Mouse (Mus musculus): ENCODE data around the gene Rbfox1. TPM values are rescaled to one million over a fixed set of nuclear protein-coding genes. Genes with fewer than 3 reads are reported as not detected.

Gene Rbfox1
- polyA plus RNA-seq, 1 experiment: 98.9 TPM

DNA sequence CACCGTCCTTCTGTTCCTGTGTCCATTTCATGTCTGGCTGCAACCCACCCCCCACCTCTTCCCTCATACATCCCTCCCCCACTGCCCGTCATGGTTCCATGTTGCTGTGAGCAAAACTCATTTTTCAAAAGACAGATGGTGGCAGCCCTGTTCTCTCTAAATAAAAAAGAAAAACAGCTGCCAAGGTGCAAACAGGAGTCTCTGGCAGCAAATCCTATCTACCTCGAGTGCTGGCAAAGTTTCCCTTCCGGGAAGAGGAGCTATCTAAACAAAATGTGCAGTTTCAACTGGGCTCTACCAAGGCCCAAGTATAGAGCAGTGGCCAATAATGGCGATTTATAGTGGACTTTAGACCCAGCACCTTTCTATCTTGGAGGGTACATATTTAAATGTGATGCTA, 899.0 kb downstream of the Rbfox1 start:
- TF ChIP-seq POLR2A (IDR thresholded peaks at IDR 0.05; ENCODE audit: borderline replicate concordance, extremely low read depth, insufficient read depth, insufficient read length, poor library complexity, severe bottlenecking) (no peak), CTCF (IDR thresholded peaks at IDR 0.05; ENCODE audit: borderline replicate concordance, extremely low read depth, insufficient read depth, insufficient read length) (no peak)

DNA sequence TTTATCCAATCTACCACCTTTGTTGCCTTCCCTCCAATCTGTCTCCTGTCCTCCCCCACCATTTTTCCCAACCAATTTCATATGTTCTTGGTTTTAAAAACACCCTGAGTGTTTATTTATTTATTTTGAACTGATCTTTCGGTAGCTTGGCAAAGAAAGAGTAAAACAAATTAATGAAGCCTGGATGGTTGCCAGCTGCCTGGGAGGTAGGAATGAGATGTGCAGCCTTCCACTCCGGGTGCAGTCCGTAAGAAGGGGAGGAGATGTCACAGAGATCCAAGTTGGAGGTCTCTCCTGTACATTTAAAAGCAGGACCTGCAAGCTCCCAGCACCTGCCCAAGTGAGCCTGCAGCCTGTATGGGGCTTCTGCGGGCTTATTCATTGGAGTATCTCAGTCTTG, 899.9 kb downstream of the Rbfox1 start:
- TF ChIP-seq POLR2A (IDR thresholded peaks at IDR 0.05; ENCODE audit: borderline replicate concordance, extremely low read depth, insufficient read depth, insufficient read length, poor library complexity, severe bottlenecking): no peak
- TF ChIP-seq CTCF (IDR thresholded peaks at IDR 0.05; ENCODE audit: borderline replicate concordance, extremely low read depth, insufficient read depth, insufficient read length): no peak
- peak; percentile 32 for DNase-seq (ENCODE audit: low read depth)

More for the DNA sequence above, 899.0 kb downstream of the Rbfox1 start:
- peak; percentile 50 for DNase-seq (ENCODE audit: low read depth)

DNA sequence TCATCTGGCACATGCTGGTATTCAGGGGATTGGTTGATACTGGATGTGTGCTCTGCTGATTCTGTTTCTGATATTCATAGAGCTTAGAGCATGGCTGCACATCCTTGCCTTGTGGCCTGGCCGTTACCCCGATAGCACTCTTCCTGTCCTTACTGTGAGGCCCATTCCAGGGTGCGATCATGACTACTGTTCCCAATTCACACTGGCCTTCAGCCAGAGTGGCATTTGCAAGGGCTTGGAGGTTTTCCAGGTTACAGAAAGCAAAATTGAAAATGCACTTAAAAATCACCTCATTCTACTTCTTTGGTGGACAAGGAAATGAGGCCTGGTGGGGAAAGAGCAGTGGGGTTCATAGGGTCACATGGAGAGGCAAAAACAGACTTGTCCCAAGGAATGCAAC, 906.1 kb downstream of the Rbfox1 start:
- no peak for TF ChIP-seq POLR2A (IDR thresholded peaks at IDR 0.05; ENCODE audit: borderline replicate concordance, extremely low read depth, insufficient read depth, insufficient read length, poor library complexity, severe bottlenecking)
- no peak for DNase-seq (ENCODE audit: low read depth)

DNA sequence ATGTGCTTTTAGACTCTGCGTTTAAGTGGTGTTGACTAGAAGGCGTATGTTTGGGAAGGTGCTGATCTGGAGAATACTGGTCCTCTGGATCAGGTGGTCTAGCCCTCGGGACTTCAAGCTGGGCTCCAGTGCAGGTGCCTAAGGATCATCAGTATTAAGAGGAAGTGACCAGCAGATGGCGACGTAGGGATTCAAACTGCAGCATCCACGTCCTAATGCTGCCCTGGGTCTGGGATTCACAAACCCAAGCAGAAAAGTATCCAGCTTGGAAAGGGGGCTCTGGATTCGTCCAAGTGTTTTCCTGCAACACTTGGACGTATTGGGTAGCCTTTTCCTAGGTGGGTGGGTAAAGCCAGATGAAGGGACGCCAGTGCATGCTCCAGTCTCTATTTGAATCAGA, 906.5 kb downstream of the Rbfox1 start:
- no peak for TF ChIP-seq POLR2A (IDR thresholded peaks at IDR 0.05; ENCODE audit: borderline replicate concordance, extremely low read depth, insufficient read depth, insufficient read length, poor library complexity, severe bottlenecking)
- peak; percentile 77 for TF ChIP-seq CTCF (IDR thresholded peaks at IDR 0.05; ENCODE audit: borderline replicate concordance, extremely low read depth, insufficient read depth, insufficient read length)
- peak; percentile 91 for DNase-seq (ENCODE audit: low read depth)

DNA sequence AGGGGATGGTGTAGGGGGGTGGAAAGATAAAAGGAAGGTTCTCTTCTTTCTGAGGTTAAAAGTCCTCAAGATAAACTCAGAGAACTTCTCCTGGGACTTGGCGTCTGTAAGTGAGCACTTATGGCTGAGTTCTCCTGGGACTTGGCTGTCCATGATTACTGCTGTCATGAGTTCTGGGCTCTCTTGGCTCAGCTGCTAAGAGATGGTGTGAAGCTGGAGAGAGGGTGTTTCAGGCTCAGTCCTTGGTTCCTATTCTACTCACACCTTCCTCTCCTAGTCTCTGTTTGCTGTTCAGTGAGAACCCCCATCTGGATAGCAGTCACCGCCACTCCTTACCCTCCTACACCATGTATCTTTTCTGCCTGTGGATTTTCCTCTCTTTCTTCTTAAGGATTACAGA, 921.1 kb downstream of the Rbfox1 start:
- DNase-seq (ENCODE audit: low read depth): no peak
- TF ChIP-seq CTCF (IDR thresholded peaks at IDR 0.05; ENCODE audit: borderline replicate concordance, extremely low read depth, insufficient read depth, insufficient read length): no peak
- TF ChIP-seq POLR2A (IDR thresholded peaks at IDR 0.05; ENCODE audit: borderline replicate concordance, extremely low read depth, insufficient read depth, insufficient read length, poor library complexity, severe bottlenecking): no peak

- peak; percentile 48 for DNase-seq (ENCODE audit: low read depth)
- TF ChIP-seq POLR2A (IDR thresholded peaks at IDR 0.05; ENCODE audit: borderline replicate concordance, extremely low read depth, insufficient read depth, insufficient read length, poor library complexity, severe bottlenecking) (no peak), CTCF (IDR thresholded peaks at IDR 0.05; ENCODE audit: borderline replicate concordance, extremely low read depth, insufficient read depth, insufficient read length) (no peak)
Measured at GRCm38 (mm10) chr16:6807835-6808234, 922.7 kb downstream of the Rbfox1 start.

DNA sequence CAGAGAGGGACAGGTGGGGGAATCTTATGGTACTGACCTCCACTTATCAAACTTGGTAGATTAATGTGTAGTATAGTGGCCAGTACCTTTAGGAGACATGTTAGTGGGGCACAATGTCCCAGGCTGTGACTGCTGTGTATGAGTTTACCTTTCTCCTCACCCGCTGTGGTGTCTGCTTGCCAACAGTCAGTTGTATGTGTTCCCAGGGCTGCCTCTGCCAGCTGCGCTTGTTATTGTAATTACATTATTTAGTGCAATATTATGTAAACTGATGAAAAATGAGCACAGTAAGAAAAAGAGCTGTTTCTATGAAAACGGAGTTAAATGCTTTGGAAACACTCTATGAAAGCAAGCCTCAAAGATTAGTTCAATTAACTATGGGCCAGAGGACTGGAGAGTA, 928.7 kb downstream of the Rbfox1 start:
- no peak for TF ChIP-seq POLR2A (IDR thresholded peaks at IDR 0.05; ENCODE audit: borderline replicate concordance, extremely low read depth, insufficient read depth, insufficient read length, poor library complexity, severe bottlenecking)
- no peak for TF ChIP-seq CTCF (IDR thresholded peaks at IDR 0.05; ENCODE audit: borderline replicate concordance, extremely low read depth, insufficient read depth, insufficient read length)
- peak; percentile 37 for DNase-seq (ENCODE audit: low read depth)

- TF ChIP-seq CTCF (IDR thresholded peaks at IDR 0.05; ENCODE audit: borderline replicate concordance, extremely low read depth, insufficient read depth, insufficient read length) (no peak), POLR2A (IDR thresholded peaks at IDR 0.05; ENCODE audit: borderline replicate concordance, extremely low read depth, insufficient read depth, insufficient read length, poor library complexity, severe bottlenecking) (no peak)
- no peak for DNase-seq (ENCODE audit: low read depth)
Measured at GRCm38 (mm10) chr16:6821741-6822140, 936.6 kb downstream of the Rbfox1 start.

- no peak for DNase-seq (ENCODE audit: low read depth)
- TF ChIP-seq POLR2A (IDR thresholded peaks at IDR 0.05; ENCODE audit: borderline replicate concordance, extremely low read depth, insufficient read depth, insufficient read length, poor library complexity, severe bottlenecking) (no peak), CTCF (IDR thresholded peaks at IDR 0.05; ENCODE audit: borderline replicate concordance, extremely low read depth, insufficient read depth, insufficient read length) (no peak)
Measured at GRCm38 (mm10) chr16:6829892-6830524, 944.9 kb downstream of the Rbfox1 start.

- DNase-seq (ENCODE audit: low read depth): no peak
- TF ChIP-seq CTCF (IDR thresholded peaks at IDR 0.05; ENCODE audit: borderline replicate concordance, extremely low read depth, insufficient read depth, insufficient read length) (no peak), POLR2A (IDR thresholded peaks at IDR 0.05; ENCODE audit: borderline replicate concordance, extremely low read depth, insufficient read depth, insufficient read length, poor library complexity, severe bottlenecking) (no peak)
Measured at GRCm38 (mm10) chr16:6833486-6833885, 948.3 kb downstream of the Rbfox1 start.

DNA sequence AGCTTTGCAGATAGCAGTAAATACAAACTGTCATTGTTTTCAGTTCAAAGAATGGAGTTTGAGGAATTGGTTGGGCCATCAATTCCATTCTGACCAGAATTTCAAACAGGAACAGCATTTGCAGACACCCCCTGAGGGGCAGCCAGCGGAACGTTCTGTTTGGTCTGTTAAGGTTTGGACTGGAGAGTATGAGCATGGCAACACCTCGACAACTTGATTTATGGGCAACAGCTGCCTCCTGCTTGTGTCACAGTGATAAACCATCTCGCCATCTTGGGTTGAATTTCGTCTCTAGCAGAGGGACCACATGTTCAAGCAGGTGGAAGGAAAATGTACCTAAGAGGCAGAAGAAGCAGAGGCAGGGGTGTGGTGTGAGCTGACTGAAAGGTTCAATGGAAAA, 949.9 kb downstream of the Rbfox1 start:
- no peak for DNase-seq (ENCODE audit: low read depth)
- TF ChIP-seq POLR2A (IDR thresholded peaks at IDR 0.05; ENCODE audit: borderline replicate concordance, extremely low read depth, insufficient read depth, insufficient read length, poor library complexity, severe bottlenecking): no peak
- TF ChIP-seq CTCF (IDR thresholded peaks at IDR 0.05; ENCODE audit: borderline replicate concordance, extremely low read depth, insufficient read depth, insufficient read length): no peak

DNA sequence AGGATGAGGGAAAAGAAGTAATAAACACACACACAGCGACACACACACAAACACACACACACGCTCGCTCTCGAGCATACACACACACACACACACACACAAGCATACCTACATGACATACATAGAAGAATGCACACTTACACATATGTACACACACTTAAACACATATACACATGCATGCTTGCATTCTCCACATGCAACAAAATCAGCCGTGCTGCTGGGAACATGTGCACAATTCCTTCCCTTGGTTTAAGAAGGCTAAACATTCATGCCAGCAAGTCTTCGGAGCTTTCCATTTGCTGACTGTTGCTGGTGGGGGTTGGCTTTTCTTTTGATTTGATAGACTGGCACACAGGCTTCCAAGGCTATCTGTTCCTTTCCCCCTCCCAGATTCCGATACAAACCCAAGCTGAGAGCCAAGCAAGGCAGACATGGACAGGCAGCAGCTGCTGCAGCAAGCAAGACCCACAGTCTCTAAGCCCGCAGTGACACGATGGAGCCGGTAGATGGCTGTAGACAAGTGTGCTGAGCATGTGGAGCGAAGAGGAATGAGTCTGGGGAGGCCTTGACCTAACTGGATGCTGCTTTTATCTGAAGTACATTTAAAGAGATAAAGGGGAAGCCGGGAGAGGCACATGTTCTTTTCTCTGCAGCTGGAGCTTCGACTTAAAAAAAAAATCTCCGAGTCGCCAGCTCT, 954.3 kb downstream of the Rbfox1 start:
- peak; percentile 95 for DNase-seq (ENCODE audit: low read depth)
- TF ChIP-seq POLR2A (IDR thresholded peaks at IDR 0.05; ENCODE audit: borderline replicate concordance, extremely low read depth, insufficient read depth, insufficient read length, poor library complexity, severe bottlenecking): no peak
- peak; percentile 95 for TF ChIP-seq CTCF (IDR thresholded peaks at IDR 0.05; ENCODE audit: borderline replicate concordance, extremely low read depth, insufficient read depth, insufficient read length)

All from brain, embryonic 14.5 days (tissue).